Mouse (Mus musculus): ENCODE results near the gene Zim1. TPM values are rescaled to one million over a fixed set of nuclear protein-coding genes. Genes with fewer than 3 reads are reported as not detected.

The Zim1 gene
- polyA plus RNA-seq, 1 experiment, result 5.2 TPM

GRCm38 (mm10) chr7:6659605-6660004 lies 36.6 kb downstream of the Zim1 start:
- no peak for TF ChIP-seq POLR2A (IDR thresholded peaks at IDR 0.05; ENCODE audit: insufficient read depth, low read length)
- no peak for TF ChIP-seq CTCF (IDR thresholded peaks at IDR 0.05; ENCODE audit: low read depth, low read length)
- TF ChIP-seq EP300 (IDR thresholded peaks at IDR 0.05; ENCODE audit: insufficient read depth, low read depth, low read length), result no peak
- H3K9ac ChIP-seq (ENCODE audit: low read depth, poor library complexity, severe bottlenecking), result no peak overlapping the region
- H3K9me3 ChIP-seq (replicated peaks; ENCODE audit: control insufficient read depth, insufficient read depth, low read length, poor library complexity, severe bottlenecking), result no peaks in the 10 kb centered on the region
- no peaks in the 10 kb centered on the region for H3K27me3 ChIP-seq (ENCODE audit: control insufficient read depth, insufficient read depth, low read length, poor library complexity, severe bottlenecking)
- H3K4me1 ChIP-seq (ENCODE audit: control insufficient read depth, insufficient read depth, low read length), result no peaks in the 10 kb centered on the region
- no peaks in the 10 kb centered on the region for H3K36me3 ChIP-seq (ENCODE audit: control insufficient read depth, insufficient read depth, low read length, poor library complexity, severe bottlenecking)
- no peak overlapping the region for H3K4me3 ChIP-seq (ENCODE audit: low read depth, low read length)
- H3K27ac ChIP-seq (ENCODE audit: insufficient read depth, low read length), result no peak overlapping the region

- H3K9me3 ChIP-seq (replicated peaks; ENCODE audit: control insufficient read depth, insufficient read depth, low read length, poor library complexity, severe bottlenecking), result no peaks in the 10 kb centered on the region
Observed at GRCm38 (mm10) chr7:6658606-6659005, 37.6 kb downstream of the Zim1 start.

GRCm38 (mm10) chr7:6652151-6652550 lies 44.1 kb downstream of the Zim1 start:
- H3K36me3 ChIP-seq (ENCODE audit: control insufficient read depth, insufficient read depth, low read length, poor library complexity, severe bottlenecking), result no peaks in the 10 kb centered on the region
- no peak overlapping the region for H3K27ac ChIP-seq (ENCODE audit: insufficient read depth, low read length)
- H3K27me3 ChIP-seq (ENCODE audit: control insufficient read depth, insufficient read depth, low read length, poor library complexity, severe bottlenecking), result no peaks in the 10 kb centered on the region
- no peaks in the 10 kb centered on the region for H3K4me1 ChIP-seq (ENCODE audit: control insufficient read depth, insufficient read depth, low read length)
- no peak for TF ChIP-seq CTCF (IDR thresholded peaks at IDR 0.05; ENCODE audit: low read depth, low read length)
- TF ChIP-seq POLR2A (IDR thresholded peaks at IDR 0.05; ENCODE audit: insufficient read depth, low read length), result no peak
- no peak for TF ChIP-seq EP300 (IDR thresholded peaks at IDR 0.05; ENCODE audit: insufficient read depth, low read depth, low read length)
- no peaks in the 10 kb centered on the region for H3K9me3 ChIP-seq (replicated peaks; ENCODE audit: control insufficient read depth, insufficient read depth, low read length, poor library complexity, severe bottlenecking)
- H3K9ac ChIP-seq (ENCODE audit: low read depth, poor library complexity, severe bottlenecking), result no peak overlapping the region
- no peak overlapping the region for H3K4me3 ChIP-seq (ENCODE audit: low read depth, low read length)

More at GRCm38 (mm10) chr7:6658606-6659005, 37.6 kb downstream of the Zim1 start:
- Histone ChIP-seq H3K27ac (ENCODE audit: insufficient read depth, low read length) (peak overlapping the region; percentile 7), H3K4me3 (ENCODE audit: low read depth, low read length) (no peak overlapping the region), H3K36me3 (ENCODE audit: control insufficient read depth, insufficient read depth, low read length, poor library complexity, severe bottlenecking) (no peaks in the 10 kb centered on the region), H3K9ac (ENCODE audit: low read depth, poor library complexity, severe bottlenecking) (no peak overlapping the region), H3K4me1 (ENCODE audit: control insufficient read depth, insufficient read depth, low read length) (no peaks in the 10 kb centered on the region), H3K27me3 (ENCODE audit: control insufficient read depth, insufficient read depth, low read length, poor library complexity, severe bottlenecking) (no peaks in the 10 kb centered on the region)
- TF ChIP-seq CTCF (IDR thresholded peaks at IDR 0.05; ENCODE audit: low read depth, low read length) (no peak), POLR2A (IDR thresholded peaks at IDR 0.05; ENCODE audit: insufficient read depth, low read length) (no peak), EP300 (IDR thresholded peaks at IDR 0.05; ENCODE audit: insufficient read depth, low read depth, low read length) (no peak)

GRCm38 (mm10) chr7:6651221-6651620 lies 45.0 kb downstream of the Zim1 start:
- Histone ChIP-seq H3K27me3 (ENCODE audit: control insufficient read depth, insufficient read depth, low read length, poor library complexity, severe bottlenecking) (no peaks in the 10 kb centered on the region), H3K9me3 (replicated peaks; ENCODE audit: control insufficient read depth, insufficient read depth, low read length, poor library complexity, severe bottlenecking) (no peaks in the 10 kb centered on the region), H3K4me3 (ENCODE audit: low read depth, low read length) (no peak overlapping the region), H3K9ac (ENCODE audit: low read depth, poor library complexity, severe bottlenecking) (no peak overlapping the region), H3K27ac (ENCODE audit: insufficient read depth, low read length) (no peak overlapping the region), H3K36me3 (ENCODE audit: control insufficient read depth, insufficient read depth, low read length, poor library complexity, severe bottlenecking) (no peaks in the 10 kb centered on the region), H3K4me1 (ENCODE audit: control insufficient read depth, insufficient read depth, low read length) (no peaks in the 10 kb centered on the region)
- no peak for TF ChIP-seq EP300 (IDR thresholded peaks at IDR 0.05; ENCODE audit: insufficient read depth, low read depth, low read length)
- TF ChIP-seq CTCF (IDR thresholded peaks at IDR 0.05; ENCODE audit: low read depth, low read length), result no peak
- no peak for TF ChIP-seq POLR2A (IDR thresholded peaks at IDR 0.05; ENCODE audit: insufficient read depth, low read length)

- Histone ChIP-seq H3K27ac (ENCODE audit: insufficient read depth, low read length) (no peak overlapping the region), H3K4me1 (ENCODE audit: control insufficient read depth, insufficient read depth, low read length) (no peaks in the 10 kb centered on the region), H3K9ac (ENCODE audit: low read depth, poor library complexity, severe bottlenecking) (no peak overlapping the region), H3K4me3 (ENCODE audit: low read depth, low read length) (no peak overlapping the region), H3K9me3 (replicated peaks; ENCODE audit: control insufficient read depth, insufficient read depth, low read length, poor library complexity, severe bottlenecking) (no peaks in the 10 kb centered on the region), H3K36me3 (ENCODE audit: control insufficient read depth, insufficient read depth, low read length, poor library complexity, severe bottlenecking) (no peaks in the 10 kb centered on the region), H3K27me3 (ENCODE audit: control insufficient read depth, insufficient read depth, low read length, poor library complexity, severe bottlenecking) (no peaks in the 10 kb centered on the region)
- TF ChIP-seq CTCF (IDR thresholded peaks at IDR 0.05; ENCODE audit: low read depth, low read length) (no peak), EP300 (IDR thresholded peaks at IDR 0.05; ENCODE audit: insufficient read depth, low read depth, low read length) (no peak), POLR2A (IDR thresholded peaks at IDR 0.05; ENCODE audit: insufficient read depth, low read length) (no peak)
Observed at GRCm38 (mm10) chr7:6650526-6650925, 45.7 kb downstream of the Zim1 start.

- Histone ChIP-seq H3K27me3 (ENCODE audit: control insufficient read depth, insufficient read depth, low read length, poor library complexity, severe bottlenecking) (no peaks in the 10 kb centered on the region), H3K36me3 (ENCODE audit: control insufficient read depth, insufficient read depth, low read length, poor library complexity, severe bottlenecking) (no peaks in the 10 kb centered on the region), H3K27ac (ENCODE audit: insufficient read depth, low read length) (no peak overlapping the region), H3K9me3 (replicated peaks; ENCODE audit: control insufficient read depth, insufficient read depth, low read length, poor library complexity, severe bottlenecking) (no peaks in the 10 kb centered on the region), H3K4me3 (ENCODE audit: low read depth, low read length) (no peak overlapping the region), H3K4me1 (ENCODE audit: control insufficient read depth, insufficient read depth, low read length) (no peaks in the 10 kb centered on the region), H3K9ac (ENCODE audit: low read depth, poor library complexity, severe bottlenecking) (no peak overlapping the region)
- no peak for TF ChIP-seq EP300 (IDR thresholded peaks at IDR 0.05; ENCODE audit: insufficient read depth, low read depth, low read length)
- no peak for TF ChIP-seq CTCF (IDR thresholded peaks at IDR 0.05; ENCODE audit: low read depth, low read length)
- no peak for TF ChIP-seq POLR2A (IDR thresholded peaks at IDR 0.05; ENCODE audit: insufficient read depth, low read length)
Observed at GRCm38 (mm10) chr7:6645821-6646220, 50.4 kb downstream of the Zim1 start.

Measured in ES-Bruce4 (cell line).